Mouse (Mus musculus) erythroblast, embryonic 14.5 days (primary cell): Measurements from ENCODE around the gene Stat5a. TPM values are rescaled to one million over a fixed set of nuclear protein-coding genes. Genes with fewer than 3 reads are reported as not detected.

Experiments
- H3K27me3 ChIP-seq: 2 replicates; pipeline ENCODE4 v1.6.1; 2012; ENCODE audit warnings: inconsistent platforms; ENCODE audit not compliant: control insufficient read depth
- H3K36me3 ChIP-seq: 2 replicates; pipeline ENCODE4 v1.6.1; 2012; ENCODE audit warnings: mild to moderate bottlenecking, inconsistent platforms; ENCODE audit not compliant: control insufficient read depth
- H3K4me1 ChIP-seq: 2 replicates; pipeline ENCODE4 v1.6.1; 2012; ENCODE audit warnings: inconsistent platforms; ENCODE audit not compliant: control insufficient read depth
- H3K4me3 ChIP-seq: replicated peaks from 2 replicates; pipeline ENCODE3; 2012; ENCODE audit warnings: moderate library complexity, mild to moderate bottlenecking, inconsistent platforms
- H3K9me3 ChIP-seq: 2 replicates; pipeline ENCODE4 v1.6.1; 2012; ENCODE audit warnings: low read length, inconsistent platforms, mixed read lengths; ENCODE audit not compliant: control insufficient read depth
- GATA1 ChIP-seq: IDR thresholded peaks from 2 replicates; pipeline ENCODE4 v1.6.1; 2012; ENCODE audit warnings: low read length, inconsistent platforms, mixed read lengths
- TAL1 ChIP-seq: IDR thresholded peaks from 3 replicates; pipeline ENCODE4 v1.6.1; 2012; ENCODE audit warnings: low read length, inconsistent platforms, mixed read lengths
- polyA plus RNA-seq: library from polyadenylated mRNA; stranded (reverse); fragments of >175 nt; gene quantifications from 2 replicates; pipeline ENCODE4 v1.2.3, GENCODE M21; 2012

Stat5a gene
- polyA plus RNA-seq: 0.17 and 0.25 TPM in 2 replicates

- peaks cover 25% of the 10 kb centered on the region for H3K27me3 ChIP-seq
- peak within 1 kb of the TSS; percentile 67 for H3K4me3 ChIP-seq
- TF ChIP-seq GATA1: no peak
- no peak for TF ChIP-seq TAL1
- no peaks in the 10 kb centered on the region for H3K9me3 ChIP-seq
- peaks cover 2% of the 10 kb centered on the region; the same call in 1 of the 2 replicates for H3K36me3 ChIP-seq
- H3K4me1 ChIP-seq: peaks cover 36% of the 10 kb centered on the region
Measured at GRCm38 (mm10) chr11:100858935-100859578, at the start of gene Stat5a. Gene Stat5a (plus strand): TSS chr11:100859351.

- Histone ChIP-seq H3K36me3 (peaks cover 45% of the 10 kb centered on the region), H3K27me3 (no peaks in the 10 kb centered on the region), H3K4me3 (no peak overlapping the region), H3K4me1 (peaks cover 13% of the 10 kb centered on the region), H3K9me3 (peaks cover 14% of the 10 kb centered on the region)
- TF ChIP-seq TAL1 (no peak), GATA1 (no peak)
Measured at GRCm38 (mm10) chr11:100810516-100810915, 48.6 kb upstream of the Stat5a start.

- Histone ChIP-seq H3K4me3 (no peak overlapping the region), H3K4me1 (peaks cover 19% of the 10 kb centered on the region), H3K9me3 (peaks cover 14% of the 10 kb centered on the region), H3K36me3 (peaks cover 40% of the 10 kb centered on the region), H3K27me3 (no peaks in the 10 kb centered on the region)
- no peak for TF ChIP-seq GATA1
- no peak for TF ChIP-seq TAL1
Measured at GRCm38 (mm10) chr11:100811132-100811531, 48.0 kb upstream of the Stat5a start.

GRCm38 (mm10) chr11:100814498-100814897 lies 44.7 kb upstream of the Stat5a start:
- peak overlapping the region; percentile 47 for H3K4me3 ChIP-seq
- no peaks in the 10 kb centered on the region for H3K27me3 ChIP-seq

GRCm38 (mm10) chr11:100816342-100816741 lies 42.8 kb upstream of the Stat5a start:
- peaks cover 9% of the 10 kb centered on the region for H3K9me3 ChIP-seq
- no peaks in the 10 kb centered on the region for H3K27me3 ChIP-seq
- H3K4me3 ChIP-seq: no peak overlapping the region
- H3K36me3 ChIP-seq: peaks cover 10% of the 10 kb centered on the region
- peaks cover 59% of the 10 kb centered on the region for H3K4me1 ChIP-seq
- TF ChIP-seq TAL1: no peak
- TF ChIP-seq GATA1: no peak

More at GRCm38 (mm10) chr11:100814498-100814897, 44.7 kb upstream of the Stat5a start:
- peaks cover 14% of the 10 kb centered on the region for H3K9me3 ChIP-seq
- H3K4me1 ChIP-seq: peaks cover 51% of the 10 kb centered on the region
- no peak for TF ChIP-seq GATA1
- no peak for TF ChIP-seq TAL1
- peaks cover 19% of the 10 kb centered on the region for H3K36me3 ChIP-seq

- H3K4me3 ChIP-seq: no peak overlapping the region
- H3K27me3 ChIP-seq: no peaks in the 10 kb centered on the region
- peaks cover 5% of the 10 kb centered on the region for H3K9me3 ChIP-seq
- TF ChIP-seq GATA1: no peak
- no peak for TF ChIP-seq TAL1
- H3K36me3 ChIP-seq: peaks cover 5% of the 10 kb centered on the region
- peaks cover 63% of the 10 kb centered on the region for H3K4me1 ChIP-seq
Measured at GRCm38 (mm10) chr11:100816801-100817200, 42.4 kb upstream of the Stat5a start.

- H3K4me3 ChIP-seq: no peak overlapping the region
- peaks cover under 1% of the 10 kb centered on the region; the same call in 1 of the 2 replicates for H3K9me3 ChIP-seq
- no peaks in the 10 kb centered on the region for H3K27me3 ChIP-seq
- H3K4me1 ChIP-seq: peaks cover 66% of the 10 kb centered on the region
- H3K36me3 ChIP-seq: peaks cover under 1% of the 10 kb centered on the region; the same call in 1 of the 2 replicates
- TF ChIP-seq GATA1: no peak
- TF ChIP-seq TAL1: no peak
Measured at GRCm38 (mm10) chr11:100817311-100817710, 41.8 kb upstream of the Stat5a start.

- H3K4me3 ChIP-seq: peak overlapping the region; percentile 52
- peaks cover 74% of the 10 kb centered on the region for H3K4me1 ChIP-seq
- H3K9me3 ChIP-seq: no peaks in the 10 kb centered on the region
- H3K27me3 ChIP-seq: no peaks in the 10 kb centered on the region
- TF ChIP-seq TAL1: no peak
- no peak for TF ChIP-seq GATA1
- H3K36me3 ChIP-seq: no peaks in the 10 kb centered on the region
Measured at GRCm38 (mm10) chr11:100818359-100819012, 40.7 kb upstream of the Stat5a start.

GRCm38 (mm10) chr11:100819048-100819447 lies 40.1 kb upstream of the Stat5a start:
- no peaks in the 10 kb centered on the region for H3K9me3 ChIP-seq
- no peaks in the 10 kb centered on the region for H3K27me3 ChIP-seq
- H3K4me3 ChIP-seq: peak overlapping the region; percentile 52
- H3K36me3 ChIP-seq: no peaks in the 10 kb centered on the region
- no peak for TF ChIP-seq GATA1
- no peak for TF ChIP-seq TAL1
- peaks cover 79% of the 10 kb centered on the region for H3K4me1 ChIP-seq
